Mouse (Mus musculus): Measurements from ENCODE around the gene Prdx5.
"Not testable (repeated sequence)": the region's sequence is repeated elsewhere in the genome, so short reads cannot be mapped to it uniquely, and the experiment has no call there.

Prdx5 gene

DNA sequence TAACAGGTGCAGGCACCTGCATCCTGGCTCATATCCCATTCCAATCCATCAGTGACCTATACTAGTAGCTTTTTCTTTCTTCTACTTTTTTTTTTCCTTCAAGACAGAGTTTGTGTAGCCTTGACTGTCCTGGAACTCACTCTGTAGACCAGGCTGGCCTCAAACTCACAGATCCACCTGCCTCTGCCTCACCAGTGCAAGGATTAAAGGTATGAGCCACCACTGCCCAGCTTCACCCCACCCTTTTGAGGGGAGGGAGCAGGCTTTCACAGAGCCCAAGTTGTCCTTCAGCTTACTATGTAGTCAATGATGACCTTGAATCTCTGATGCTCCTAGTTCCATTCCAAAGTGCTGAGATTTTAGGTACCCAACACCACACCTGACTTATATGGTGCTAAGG lies 9.5 kb upstream of the Prdx5 start:
- DNase-seq (ENCODE audit: low read depth, low spot score): no peak

DNA sequence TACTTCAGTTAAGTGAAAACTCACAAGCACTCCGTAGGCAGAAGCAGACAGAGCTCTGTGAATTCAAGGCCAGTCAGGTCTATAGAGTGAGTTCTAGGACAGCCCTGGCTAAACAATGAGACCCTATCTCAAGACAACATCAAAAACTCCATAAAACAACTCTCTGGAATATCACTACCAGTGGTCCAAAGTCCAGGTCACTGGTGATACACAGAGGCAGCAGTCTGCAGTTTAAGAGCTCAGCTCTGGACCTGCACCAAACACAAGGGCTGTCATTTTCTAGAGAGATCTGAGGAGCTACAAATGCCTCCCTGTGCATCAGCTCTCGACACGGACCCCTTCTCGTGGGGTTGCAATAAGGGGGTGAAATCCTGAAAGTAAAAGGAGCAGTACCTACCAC lies 8.4 kb upstream of the Prdx5 start:
- no peak for DNase-seq (ENCODE audit: low read depth, low spot score)

DNA sequence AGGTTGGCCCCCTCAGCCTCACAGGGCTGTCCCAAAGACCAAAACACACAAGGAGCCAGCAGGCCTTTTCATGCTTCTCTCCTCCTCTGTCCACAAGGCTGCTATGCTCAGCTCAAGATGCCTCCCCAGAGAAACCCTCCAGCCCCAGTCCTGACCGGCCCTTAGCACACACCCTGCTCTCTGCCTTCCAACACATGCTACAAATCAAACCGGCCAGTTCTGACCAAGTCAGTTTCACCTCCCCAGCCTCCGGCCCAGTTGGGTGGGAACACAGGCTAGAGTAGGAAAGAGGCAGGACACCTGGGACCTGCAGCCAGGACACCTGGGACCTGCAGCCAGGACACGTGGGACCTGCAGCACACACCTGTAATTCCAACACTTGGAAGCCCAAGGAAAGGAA lies 6.6 kb upstream of the Prdx5 start:
- DNase-seq (ENCODE audit: low read depth, low spot score): no peak

DNA sequence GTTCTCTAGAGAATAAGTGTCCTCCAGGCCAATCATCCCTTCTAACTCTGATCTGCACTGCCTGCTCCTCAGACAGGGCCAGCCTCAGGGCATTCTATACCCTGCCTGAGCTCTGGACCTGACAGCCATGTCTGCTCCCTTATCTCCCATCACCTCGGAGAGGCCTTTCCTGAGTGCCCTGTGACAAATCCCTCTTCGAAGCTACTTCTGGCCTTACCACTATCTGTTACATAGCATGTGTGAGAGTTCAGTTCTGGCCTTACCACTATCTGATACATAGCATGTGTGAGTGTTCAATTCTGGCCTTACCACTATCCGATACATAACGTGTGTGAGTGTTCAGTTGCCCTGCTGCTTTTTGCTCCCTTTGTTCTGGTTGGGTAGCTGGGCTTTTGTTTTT lies 5.4 kb upstream of the Prdx5 start:
- DNase-seq (ENCODE audit: low read depth, low spot score): no peak

DNA sequence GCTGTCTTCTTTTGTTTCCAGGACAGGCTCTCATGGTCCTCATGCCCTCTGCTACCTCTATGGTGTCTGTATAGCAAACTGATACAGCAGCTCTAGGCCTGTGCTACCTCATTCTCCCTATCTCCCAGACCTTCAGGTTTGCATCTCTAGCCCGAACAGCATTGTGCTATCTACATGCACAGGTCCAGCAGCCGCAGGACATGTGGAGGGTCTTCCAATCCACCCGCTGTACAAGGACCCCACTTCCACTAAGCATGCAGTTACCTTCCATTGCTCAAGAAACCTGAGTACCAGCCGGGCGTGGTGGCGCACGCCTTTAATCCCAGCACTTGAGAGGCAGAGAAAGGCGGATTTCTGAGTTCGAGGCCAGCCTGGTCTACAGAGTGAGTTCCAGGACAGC lies 4.6 kb upstream of the Prdx5 start:
- no peak for DNase-seq (ENCODE audit: low read depth, low spot score)

DNA sequence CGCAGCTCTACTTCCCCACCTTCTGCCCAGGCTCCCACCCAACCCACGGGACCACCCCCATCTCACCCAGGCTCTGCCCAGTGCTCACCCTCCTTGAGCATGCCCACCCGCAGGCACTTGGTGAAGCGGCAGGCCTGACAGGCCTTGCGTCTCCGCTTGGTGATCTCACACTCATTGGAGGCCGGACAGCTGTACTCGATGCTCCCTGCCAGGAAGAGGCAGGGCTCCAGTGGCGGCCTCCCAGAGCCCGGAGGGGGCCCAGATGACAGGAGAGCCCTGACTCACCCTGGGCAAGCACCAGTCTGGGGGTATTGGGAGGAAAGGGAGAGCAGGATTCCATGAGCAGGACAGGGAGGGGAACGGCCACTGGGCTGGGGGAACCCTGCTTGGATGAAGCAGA lies 4.1 kb upstream of the Prdx5 start:
- DNase-seq (ENCODE audit: low read depth, low spot score): no peak

DNA sequence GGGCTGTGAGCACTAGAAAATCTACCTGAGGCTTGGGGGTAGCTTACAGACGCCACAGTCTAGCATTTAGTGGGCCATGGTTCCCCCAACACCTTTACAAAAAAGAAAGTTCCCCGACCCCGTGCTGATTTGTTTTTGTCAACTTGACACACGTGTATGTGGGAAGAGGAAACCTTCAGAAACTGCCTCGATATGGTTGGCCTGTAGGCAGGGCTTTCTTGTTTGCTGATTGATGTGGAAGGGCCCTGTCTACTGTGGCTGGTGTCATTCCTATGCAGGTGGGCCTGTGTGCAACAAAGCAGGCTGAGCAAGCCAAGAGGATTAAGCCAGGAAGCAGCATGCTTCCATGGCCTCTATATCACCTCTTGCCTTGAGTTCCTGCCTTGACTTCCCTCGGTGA lies 3.1 kb upstream of the Prdx5 start:
- DNase-seq (ENCODE audit: low read depth, low spot score): no peak

DNA sequence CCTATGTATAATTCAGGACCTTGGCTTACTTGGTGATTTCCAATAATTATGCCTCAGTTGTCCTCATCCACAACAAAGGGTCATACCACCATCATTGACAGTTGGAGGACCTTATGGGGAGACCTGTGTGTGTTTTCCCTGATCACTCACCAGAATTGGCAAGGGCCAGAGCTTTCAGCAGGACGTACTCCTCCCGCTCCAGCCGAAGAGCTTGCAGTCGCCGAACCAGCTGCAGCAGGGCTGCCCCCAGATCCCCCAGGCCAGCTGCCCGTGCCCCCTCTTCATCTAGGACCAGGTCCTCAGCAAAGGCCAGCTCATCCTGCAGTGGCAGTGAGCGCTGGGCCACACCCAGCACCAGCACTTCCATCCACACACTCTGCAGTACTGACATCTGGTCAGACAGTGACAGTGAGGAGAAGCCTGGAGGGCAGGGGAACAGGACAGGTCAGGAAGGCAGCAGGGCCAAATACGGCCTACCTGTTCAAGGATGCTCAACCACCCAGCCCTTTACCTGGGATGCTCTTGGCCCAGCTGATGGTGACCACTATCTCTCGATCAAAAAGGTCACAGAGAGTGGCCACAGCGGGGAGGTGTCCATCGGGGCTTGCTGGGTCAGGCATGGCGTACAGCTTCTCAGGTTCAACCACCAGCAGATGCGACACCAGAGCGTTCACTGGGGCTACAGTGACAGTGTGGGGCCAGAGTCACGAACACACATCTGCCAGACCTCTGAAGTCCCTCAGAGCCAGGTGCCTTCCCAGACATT lies 2.5 kb upstream of the Prdx5 start:
- DNase-seq (ENCODE audit: low read depth, low spot score): no peak

DNA sequence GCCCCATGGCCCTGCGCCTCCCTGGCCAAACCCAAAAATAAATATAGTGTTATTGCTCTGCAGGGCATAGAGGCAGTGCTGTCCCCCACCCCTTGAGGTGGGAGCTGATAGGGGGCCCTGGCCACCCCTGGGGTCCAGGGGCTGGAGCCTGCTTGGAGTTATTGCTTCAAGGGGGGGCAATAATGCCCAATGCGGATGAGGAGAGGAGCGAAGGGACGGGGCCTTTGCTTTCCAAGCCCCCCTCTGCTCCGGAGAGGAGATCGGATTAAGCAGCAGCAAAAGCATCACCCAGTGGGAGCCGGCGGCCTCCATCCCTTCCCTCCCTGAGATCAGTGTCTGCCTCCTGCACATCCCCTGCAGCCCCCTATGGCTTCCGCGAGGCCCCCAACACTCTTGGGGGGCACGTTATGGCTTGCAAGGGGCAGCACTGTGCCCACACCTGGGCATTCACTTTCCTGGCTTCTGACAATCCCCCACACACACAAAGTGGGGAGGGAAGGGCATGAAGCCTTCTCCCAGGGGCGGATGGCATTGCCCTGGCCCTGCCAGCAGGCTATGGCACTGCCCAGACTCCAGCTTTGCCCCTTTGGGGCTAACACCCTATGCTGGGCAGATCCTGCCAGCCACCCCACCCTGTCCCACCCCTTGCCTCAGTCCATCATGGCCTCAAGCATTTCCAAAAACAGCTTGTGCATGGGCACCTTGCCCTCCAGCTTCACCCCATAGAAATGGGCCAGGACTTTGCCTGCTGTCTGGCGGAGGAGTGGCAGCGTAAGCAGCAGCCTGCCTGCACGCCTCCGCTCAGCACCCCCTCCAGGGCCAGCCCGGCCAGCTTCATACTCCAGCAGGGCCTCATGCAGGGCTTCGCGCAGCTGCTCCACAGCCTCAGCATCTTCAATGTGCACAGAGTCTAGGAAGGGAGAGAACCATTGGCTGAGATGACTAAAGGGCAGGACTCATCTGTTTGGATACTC lies 1.5 kb upstream of the Prdx5 start:
- no peak for DNase-seq (ENCODE audit: low read depth, low spot score)

DNA sequence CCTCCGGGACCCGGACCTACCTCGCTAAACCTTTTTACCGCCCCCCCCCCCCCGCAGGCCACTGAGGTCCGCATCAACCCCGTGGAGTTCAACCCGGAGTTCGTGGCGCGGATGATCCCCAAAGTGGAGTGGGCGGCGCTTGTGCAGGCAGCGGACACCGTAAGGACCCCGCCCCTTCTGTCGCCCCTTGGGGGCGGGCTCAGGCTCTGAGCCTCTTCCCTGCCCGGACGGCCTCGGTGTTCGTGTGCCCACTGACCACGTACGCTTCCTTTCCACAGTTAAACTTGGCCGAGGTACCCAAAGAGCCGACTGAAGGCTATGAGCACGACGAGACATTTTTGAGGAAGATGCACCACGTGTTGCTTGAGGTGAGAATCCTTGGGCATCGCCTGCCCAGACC lies 400 bp upstream of the Prdx5 start:
- not testable (repeated sequence) for DNase-seq (ENCODE audit: low read depth, low spot score)

DNA sequence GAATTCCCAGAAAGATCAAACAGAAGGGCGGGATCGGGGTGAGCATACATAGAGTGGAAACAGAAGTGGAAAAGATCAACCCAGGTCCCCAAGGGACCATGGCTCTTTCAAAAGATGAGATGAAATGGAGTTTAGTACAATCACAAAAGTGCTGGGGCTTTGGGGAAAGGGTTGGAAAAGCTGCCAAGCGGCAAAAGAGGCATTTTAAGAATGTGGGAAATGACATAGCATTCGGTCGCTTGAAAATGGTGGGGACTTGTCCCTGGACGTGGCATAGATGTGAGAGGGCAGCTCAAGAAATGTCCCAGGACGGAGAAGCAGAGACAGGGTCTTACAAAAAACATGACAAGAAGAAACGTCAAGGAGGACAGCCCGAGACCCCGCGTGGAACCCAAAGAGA lies 885 bp downstream of the Prdx5 start:
- no peak for DNase-seq (ENCODE audit: low read depth, low spot score)

DNA sequence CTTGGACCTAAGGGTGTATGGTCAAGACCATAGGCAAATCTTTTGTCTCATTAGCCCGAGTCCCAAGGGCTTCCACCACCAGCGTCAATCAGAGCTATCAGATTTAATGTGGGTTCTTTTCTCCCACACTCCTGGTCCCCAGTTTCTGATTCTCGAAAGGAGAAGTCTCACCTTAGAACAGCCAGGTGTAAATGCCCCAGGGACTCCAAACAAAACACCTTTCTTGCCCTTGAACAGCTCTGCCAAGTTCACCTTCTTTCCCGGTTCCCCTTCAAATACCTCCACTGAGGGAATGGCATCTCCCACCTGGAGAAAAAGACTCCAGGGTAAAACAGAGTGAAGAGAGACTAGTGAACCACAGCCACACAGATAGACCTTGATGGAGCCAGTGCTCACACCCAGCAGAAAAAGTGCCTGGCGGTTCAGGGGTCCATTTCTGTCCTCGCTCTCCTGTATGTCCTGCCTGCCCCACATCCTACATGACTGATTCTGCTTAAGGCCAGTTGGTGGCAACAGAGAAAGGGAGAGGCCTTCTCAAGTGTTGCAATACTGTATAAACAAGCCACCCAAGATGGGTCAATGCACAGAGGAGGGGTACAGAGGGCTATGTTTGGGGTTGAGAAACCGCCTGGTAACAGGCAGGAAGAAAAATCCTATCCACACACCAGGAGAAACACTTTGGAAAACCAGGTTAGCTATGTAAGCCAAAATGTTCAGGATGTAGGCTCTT lies 1.9 kb downstream of the Prdx5 start:
- no peak for DNase-seq (ENCODE audit: low read depth, low spot score)

DNA sequence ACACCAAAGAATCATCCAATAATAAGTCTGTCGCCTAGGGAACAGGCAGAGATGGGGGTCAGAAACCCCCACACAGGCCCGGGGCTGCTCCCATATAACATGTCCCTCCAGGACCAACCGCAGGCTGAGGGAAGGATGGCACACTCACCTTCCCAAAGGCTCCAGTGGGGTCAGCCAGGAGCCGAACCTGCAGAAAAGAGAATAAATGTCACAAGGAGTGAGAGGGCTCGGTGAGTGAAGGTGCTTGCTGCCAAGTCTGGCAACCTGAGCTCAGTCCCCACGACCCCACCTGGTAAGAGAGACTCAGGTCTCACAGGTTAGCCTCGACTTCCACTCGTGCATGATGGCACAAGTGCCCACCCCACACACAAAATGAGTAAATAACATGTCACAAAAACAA lies 2.8 kb downstream of the Prdx5 start:
- DNase-seq (ENCODE audit: low read depth, low spot score): no peak

DNA sequence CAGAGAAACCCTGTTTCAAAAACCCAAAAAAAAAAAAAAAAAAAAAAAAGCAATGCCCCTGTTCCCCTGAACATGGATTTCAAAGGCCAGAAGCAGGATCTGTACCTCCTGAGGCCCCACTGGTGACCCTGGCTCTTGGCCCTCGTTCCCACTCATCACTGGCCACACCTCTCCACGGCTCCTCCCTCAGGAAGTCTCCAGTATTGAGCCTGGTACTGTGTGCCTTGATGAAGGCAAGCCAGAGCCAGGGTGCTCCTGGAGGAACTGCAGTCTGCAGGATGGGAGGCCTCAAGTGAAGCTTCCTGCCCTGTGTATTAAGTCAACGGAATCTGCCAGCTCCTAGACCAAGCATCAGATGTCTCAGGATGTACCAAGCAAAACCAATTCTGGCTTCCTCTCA lies 3.7 kb downstream of the Prdx5 start:
- DNase-seq (ENCODE audit: low read depth, low spot score): no peak

DNA sequence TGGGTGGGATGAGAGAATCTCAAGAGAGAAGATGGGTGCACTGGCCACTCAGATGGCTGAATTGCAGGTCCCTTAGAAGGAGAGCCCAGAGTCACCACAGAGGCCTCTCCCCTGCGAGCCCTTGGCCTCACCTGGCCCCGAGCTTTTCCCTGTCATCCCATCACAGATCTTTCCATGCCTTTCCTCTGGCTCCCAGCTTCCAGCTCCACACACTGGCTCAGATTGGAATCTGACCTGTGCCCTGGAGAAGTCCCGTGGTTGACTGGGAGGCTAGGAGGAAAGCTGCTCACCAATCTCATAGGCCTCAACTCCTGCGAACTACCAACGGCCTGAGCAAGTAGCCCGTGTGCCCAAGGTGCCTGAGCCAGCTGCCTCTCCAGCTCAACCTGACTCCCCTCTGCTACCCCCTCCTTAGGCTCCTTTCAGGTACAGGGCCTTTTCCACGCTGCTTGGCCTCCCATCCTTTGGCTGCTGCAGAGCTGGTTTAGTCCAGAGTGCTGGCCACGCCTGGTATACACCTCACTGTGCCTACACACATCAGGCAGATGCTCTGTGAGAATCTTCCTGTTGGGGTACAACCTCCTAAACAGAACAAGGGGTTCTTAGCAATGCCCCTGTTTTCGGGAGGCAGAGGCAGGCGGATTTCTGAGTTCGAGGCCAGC lies 4.3 kb downstream of the Prdx5 start:
- DNase-seq (ENCODE audit: low read depth, low spot score): no peak

DNA sequence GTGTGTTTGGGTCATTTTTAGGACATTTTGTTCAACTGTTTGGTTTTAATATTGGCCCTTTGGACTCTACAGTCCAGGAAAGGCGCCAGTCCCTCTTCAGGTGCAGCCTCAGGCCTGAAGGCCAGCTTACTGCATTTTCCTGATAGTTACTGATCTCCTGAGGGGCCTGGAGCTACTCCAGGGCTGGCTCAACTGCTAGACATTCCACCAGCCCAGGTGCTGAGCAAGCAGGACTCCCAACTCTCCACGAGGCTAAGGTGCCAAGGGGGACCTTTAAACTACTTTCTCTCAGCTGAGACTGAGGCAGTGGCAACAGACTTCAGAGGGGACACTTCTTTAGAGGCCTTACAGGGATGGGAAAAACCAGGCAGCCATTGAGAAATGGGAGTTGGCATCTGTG lies 5.1 kb downstream of the Prdx5 start:
- no peak for DNase-seq (ENCODE audit: low read depth, low spot score)

DNA sequence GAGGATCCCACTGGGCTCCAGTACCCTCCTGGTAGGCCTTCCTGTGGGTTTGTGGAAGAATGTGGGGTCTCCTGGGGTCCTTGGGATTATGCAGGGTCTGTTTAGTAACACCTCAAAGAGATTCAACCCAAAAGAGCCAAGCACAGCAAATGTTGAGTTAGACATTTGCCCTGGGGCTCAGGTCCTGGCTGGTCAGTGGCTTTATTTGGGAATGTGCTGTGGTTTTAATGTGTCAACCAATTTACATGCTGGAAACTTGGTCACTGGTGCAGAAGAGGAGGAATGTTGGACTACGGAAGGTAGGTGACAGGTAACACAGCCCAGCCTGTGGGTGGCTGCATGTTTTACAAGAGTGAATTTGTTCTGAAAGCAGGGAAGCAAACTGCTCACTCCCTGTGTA lies 6.9 kb downstream of the Prdx5 start:
- DNase-seq (ENCODE audit: low read depth, low spot score): no peak

DNA sequence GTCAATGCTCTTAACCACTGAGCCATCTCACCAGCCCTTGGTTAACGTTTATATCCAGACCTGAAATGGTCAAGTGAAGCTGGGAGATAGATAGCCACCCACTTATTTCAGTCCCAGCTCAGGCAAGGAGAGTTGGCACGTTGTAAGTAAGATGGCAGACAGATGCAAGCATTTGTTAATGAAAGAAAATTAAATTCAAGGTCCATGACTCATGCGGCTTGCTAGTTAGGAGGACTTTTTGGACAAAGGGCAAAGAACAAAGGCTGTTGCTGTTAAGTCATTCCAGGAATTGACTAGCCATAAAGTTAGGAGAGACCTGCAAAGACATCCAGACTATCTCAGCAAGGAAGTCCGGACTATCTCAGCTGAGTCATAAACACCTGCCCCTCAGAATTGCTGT lies 10.3 kb downstream of the Prdx5 start:
- DNase-seq (ENCODE audit: low read depth, low spot score): no peak

DNA sequence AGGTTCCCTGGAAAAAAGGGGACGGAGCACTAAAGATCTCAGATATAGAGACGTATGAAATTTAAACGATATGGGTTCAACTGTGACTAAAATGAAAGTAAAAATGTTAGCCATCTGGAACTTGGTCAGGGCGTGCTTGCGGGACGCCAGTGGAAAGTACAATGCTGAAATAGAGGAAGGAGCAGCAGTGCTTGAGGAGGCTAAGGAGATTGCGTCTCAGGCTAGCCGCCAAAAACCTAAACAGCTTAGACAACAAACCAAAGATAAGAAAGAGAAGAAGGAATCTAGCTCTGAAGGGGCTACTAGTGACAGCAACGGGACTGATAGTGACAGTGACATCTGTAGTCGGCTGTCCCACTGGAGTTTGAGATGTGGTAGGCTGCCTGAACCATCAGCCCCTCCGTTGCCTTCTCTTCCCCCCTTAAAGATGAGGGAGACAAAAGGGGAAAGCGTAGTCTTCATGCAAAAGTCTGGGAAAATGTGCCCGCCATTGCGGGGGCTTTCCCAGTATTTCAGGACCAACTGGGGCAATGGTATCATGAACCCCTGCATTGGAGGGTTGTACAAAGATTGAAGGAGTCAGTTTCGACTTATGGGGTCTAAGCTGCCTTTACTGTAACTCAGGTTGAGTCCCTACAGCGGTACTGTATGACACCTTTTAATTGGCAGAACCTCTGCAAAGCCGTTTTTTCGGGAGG lies 14.1 kb downstream of the Prdx5 start:
- DNase-seq (ENCODE audit: low read depth, low spot score): not testable (repeated sequence)

DNA sequence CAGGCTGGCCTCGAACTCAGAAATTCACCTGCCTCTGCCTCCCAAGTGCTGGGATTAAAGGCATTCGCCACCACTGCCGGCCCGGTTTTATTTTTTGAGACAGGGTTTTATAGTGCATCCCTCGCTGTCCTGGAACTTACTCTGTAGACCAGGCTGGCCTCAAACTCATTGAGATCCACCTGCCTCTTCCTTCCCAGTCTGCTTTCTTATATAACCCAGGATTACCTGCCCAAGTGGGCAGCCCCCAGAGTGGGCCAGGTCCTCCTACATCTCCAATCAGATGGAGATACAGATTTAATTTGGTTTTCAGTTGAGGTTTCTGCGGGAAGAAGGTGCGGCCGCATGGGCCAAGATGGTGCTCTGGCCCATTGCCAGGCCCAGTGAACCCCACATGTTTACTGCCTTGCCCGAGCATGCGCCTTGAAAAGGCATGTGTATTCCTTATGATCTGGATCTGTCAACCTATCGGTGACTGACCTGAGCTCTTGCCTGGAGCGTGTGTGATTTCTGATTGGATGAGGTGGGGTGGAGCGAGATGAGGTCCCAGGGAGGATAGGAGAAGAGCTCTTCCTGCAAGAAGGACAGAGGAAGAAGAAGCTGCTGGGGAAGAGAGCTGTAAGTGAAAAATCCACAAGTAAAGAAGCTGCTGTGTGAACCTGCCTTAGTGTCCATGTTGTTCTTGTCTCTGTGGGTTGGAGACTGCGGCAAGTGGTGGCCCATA lies 16.0 kb downstream of the Prdx5 start:
- no peak for DNase-seq (ENCODE audit: low read depth, low spot score)
